Mouse (Mus musculus) cerebellum, adult 11 months (tissue): ENCODE results near the gene Gfap.
A peak's percentile ranks its signal among the peaks of the same experiment; 100 is the strongest.

ENCODE experiments used
- DNase-seq: peaks from one replicate; pipeline ENCODE4 v3.0.0; 2022

The Gfap gene

DNA sequence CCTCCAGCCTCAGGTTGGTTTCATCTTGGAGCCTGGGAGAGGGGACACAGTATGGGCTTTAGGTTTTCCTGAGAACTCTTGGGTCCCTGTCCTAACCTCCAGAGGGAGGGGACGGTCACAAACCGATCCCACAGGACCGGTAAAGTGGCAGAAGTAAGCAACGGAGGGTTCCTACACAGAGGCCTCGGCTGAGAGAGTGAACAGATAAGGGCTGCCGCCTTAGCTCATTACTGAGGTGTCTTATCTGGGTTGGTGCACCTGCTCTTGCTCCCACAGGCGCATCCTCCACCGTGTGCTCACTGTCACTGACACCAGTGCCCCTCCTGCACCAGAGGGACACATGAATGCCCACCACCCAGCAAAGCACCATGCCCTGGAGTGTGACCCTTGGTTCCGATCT is 4.9 kb downstream of the Gfap start:
- no peak for DNase-seq

DNA sequence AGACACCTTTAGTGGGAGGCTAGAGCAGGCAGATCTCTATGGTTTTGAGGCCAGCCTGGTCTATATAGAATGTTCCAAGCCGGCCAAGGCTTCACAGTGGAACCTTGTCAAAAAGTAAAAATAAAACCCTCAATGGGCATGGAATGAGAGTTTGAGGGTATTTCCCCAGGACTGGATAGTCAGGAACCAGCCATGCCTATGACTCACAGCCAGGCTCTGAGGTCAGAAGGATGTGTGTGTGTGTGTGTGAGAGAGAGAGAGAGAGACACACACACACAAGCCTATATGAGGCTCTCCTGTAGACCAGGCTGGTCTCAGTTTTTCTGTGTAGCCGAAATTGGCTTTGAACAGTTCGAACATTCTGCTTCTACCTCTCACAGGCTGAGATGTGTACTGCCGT is 6.0 kb downstream of the Gfap start:
- DNase-seq: no peak

GRCm38 (mm10) chr11:102893015-102893651 is 7.6 kb downstream of the Gfap start:
- DNase-seq: peak; percentile 63

DNA sequence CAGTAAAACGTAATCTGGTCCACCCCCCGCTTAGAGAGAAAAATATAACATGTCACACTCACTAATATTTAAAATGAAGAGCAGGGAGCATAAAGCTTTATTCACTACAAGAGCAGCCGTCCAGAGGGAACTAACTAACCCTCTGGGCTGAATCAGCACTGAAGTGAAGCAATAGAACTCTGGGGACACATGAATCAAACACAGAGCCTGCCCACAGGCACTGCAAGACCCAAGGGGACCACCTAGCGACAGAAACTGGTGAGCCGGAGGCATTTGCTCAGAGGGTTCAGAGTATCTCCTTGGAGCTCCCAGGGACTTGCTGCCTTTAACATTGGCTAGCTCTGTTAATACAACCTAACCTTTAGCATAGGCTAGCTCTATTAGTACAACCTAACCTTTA is 10.6 kb downstream of the Gfap start:
- no peak for DNase-seq

- DNase-seq: no peak
Measured at GRCm38 (mm10) chr11:102888135-102888534, 12.6 kb downstream of the Gfap start.

- DNase-seq: no peak
Measured at GRCm38 (mm10) chr11:102887433-102887832, 13.3 kb downstream of the Gfap start.

DNA sequence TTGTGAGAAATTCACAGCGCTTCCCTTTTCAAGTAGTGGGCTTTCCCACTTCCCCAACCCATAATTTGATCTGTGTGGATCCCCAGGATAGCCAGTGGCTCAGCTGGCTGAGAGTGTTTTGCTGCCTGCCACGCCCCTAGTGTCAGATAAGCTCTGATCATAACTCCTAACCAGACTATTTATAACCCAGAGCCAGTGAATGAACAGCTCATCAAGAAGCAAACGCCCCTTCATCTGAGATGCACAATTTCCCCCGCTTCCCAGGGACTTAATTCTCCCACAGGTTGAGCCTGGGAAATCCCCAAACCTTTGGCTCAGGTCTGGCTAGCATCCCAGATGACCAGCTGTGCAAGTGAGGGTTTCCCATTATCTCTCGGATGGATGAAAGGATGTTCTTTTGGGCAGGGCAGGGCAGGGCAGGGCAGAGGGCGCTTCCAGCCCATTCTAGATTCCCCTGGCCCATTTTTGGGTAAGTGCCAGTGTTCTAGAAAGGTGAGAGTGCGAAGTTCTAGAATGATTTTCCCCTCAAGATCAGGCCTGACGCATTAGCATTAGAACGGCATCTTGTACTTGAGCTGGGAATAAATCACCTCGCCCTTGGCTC is 16.0 kb downstream of the Gfap start, which contains the start of gene Fam187a:
Gene Fam187a (plus strand): TSS at position 554 of the 604 bp plus-strand sequence.
- DNase-seq: no peak

- DNase-seq: no peak
Measured at GRCm38 (mm10) chr11:102881314-102882198, 19.2 kb downstream of the Gfap start.

DNA sequence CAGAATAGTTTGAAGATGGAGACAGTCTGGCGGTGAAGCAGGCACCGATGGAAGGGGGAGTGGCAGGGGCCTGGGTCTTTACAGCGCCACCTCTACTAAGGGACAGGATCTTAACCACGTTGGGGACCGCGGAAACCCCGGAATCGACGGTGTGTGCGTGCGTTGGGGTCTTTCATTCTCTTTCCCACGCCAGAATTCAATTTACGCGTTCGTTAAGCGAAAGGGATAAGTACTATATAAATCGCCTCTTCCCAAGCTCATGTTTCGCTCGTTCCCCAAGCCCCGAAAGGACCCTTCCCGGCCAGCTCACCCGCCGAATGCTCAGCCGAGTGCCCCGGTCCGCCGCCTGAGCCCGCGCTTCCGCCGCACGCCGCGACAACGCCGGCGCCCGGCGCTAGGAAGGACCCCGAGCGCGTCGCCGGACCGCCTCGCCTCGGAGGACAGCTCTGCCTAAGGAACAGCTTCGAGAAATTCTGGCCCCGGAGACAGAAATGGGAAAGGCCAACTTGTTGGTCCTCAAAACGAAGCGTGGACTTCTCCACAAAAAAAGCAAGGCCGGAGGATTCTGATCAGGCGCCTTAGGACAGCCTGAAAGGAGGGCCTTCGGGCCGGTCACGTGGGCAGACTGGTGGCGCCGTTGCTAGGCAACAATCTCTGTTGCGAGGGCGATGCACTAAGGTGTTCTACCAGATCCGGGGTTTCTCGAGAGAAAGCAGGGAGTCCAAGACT is 20.0 kb downstream of the Gfap start, which contains the start of the genes Eftud2 and Ccdc103:
Gene Eftud2 (minus strand): TSS at position 401 of the 729 bp plus-strand sequence.
Gene Ccdc103 (plus strand): TSS at position 620 of the 729 bp plus-strand sequence.
- peak; percentile 90 for DNase-seq

GRCm38 (mm10) chr11:102879558-102879957 is 21.2 kb downstream of the Gfap start:
- no peak for DNase-seq

GRCm38 (mm10) chr11:102874801-102875334 is 25.8 kb downstream of the Gfap start:
- DNase-seq: peak; percentile 68

DNA sequence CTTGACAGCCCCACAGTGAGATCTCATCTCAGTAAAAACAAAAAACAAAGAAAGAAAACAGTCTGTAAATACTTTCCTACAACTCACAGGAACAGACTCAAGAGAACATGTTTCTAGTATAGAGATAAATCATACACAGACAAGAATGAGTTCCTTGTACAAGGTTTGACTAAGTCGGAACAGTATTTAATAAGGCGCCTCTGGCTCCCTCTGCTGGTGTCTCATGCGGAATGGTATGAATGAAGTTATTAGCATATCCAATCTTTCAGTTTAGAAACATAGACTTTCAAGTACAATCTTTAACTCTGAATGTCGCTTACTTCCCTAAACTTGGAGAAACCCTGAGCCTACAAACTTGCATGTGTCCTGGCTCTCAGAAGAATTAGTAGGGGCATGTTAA is 36.4 kb downstream of the Gfap start:
- peak; percentile 53 for DNase-seq

DNA sequence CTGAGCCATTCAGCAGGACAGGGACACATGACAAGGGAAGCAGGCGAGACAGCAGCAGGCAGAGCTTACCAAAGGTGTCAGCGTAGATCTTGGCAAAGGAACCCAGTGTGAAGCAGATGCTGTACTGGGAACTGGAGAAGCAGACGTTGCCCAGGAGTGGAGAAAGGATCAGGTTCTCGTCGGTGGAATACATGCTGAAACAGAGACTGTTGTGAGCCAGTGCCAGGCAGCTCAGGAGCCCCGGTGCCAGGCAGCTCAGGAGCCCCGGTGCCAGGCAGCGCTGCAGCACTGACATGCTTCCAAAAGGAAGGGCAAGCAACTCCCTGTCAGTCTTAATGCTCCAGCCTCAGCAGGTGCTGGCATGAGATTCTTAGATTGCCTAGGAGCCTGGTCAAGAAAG is 40.8 kb downstream of the Gfap start:
- DNase-seq: no peak

DNA sequence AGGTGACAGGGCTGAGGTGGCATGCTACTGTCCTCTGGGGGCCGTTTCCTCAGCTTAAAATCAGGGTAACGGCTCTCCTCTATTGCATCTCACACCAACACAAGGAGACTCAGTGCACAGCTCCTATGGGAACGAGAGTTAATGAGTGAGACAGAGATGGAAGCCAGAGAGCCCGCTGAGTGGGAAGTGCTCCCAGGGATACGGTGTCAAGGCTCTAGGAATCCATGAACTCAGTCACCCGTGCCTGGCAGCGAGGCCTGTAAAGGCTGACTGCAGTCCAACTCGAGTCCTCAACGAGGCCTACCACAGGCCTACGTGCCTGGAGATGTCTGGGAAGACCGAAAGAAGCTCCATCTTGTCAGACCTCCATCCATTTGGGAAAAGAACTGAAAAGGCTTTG is 41.8 kb downstream of the Gfap start:
- no peak for DNase-seq

DNA sequence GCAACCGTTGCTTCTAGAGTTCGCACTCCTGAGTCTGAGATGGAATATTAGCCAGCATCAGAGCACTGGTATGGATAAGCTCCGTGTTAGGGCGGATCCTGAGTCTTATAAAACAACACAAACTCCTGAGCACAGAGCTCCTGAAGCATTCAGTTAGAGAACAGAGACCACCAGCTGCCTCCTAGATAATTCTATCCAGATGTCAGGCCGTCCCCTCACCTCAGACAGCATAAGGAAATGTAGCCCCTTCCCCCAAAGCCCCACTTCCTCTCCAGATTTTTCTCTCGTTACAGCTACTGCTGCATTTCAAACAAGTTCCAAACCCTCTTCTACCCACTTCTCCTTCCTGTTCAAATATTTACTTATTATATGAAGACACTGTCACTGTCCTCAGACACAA is 44.8 kb downstream of the Gfap start:
- no peak for DNase-seq

- DNase-seq: no peak
Measured at GRCm38 (mm10) chr11:102853760-102854159, 47.0 kb downstream of the Gfap start.

- peak; percentile 52 for DNase-seq
Measured at GRCm38 (mm10) chr11:102851883-102852282, 48.8 kb downstream of the Gfap start.

DNA sequence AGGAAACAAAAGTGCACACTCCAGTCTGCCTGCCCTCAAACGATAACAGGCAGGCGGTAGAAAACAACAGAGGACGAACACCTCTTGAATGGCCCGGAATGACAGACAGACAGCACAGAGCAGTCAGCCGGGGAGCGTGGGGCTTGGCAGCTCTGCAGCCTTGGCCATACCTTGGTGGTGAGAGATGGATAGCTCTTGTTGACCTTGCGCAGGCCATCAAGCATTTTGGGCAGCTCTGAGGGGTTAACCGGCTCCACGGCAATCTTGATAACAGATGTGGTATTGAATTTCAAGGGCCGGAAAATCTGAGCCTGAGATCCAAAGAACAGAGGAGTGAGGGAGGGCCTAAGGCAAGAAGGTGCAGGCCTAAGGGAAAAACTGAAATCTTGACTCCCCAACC is 54.8 kb downstream of the Gfap start:
- no peak for DNase-seq

- no peak for DNase-seq
Measured at GRCm38 (mm10) chr11:102838616-102839150, 62.0 kb downstream of the Gfap start.

GRCm38 (mm10) chr11:102838126-102838525 is 62.6 kb downstream of the Gfap start:
- DNase-seq: no peak

GRCm38 (mm10) chr11:102837385-102837784 is 63.3 kb downstream of the Gfap start:
- no peak for DNase-seq
